Mouse (Mus musculus) liver, adult 2 months (tissue): ENCODE measurements around the gene Srgap1.

Experiments used
- CTCF ChIP-seq: fragments of 200-500 bp; IDR thresholded peaks from 2 replicates; pipeline ENCODE4 v1.5.1; 2011; ENCODE audit warnings: low read depth, low read length, control low read depth
- POLR2A ChIP-seq: fragments of 200-500 bp; IDR thresholded peaks from 2 replicates; pipeline ENCODE4 v1.6.1; 2011; ENCODE audit warnings: low read length, control low read depth; ENCODE audit not compliant: insufficient read depth; ENCODE audit errors: extremely low read depth

DNA sequence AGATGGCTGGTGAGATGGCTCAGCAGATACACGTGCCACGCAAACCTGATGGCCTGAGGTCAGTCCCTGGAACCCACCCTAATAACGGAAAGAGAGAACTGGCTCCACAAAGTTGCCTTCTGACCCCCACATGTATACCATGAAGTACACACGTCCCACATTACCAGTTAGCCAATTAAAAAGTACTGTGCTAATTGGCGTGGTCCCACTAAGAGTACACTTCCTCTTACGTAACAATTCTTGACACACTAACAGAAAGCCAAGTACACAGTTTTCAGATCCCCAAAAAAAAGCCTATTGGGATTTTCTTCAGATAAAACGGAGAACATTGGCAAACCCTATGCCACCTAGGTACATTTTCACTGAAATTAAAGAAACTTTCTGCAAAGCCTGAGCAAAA, 73.8 kb downstream of the Srgap1 start:
- no peak for TF ChIP-seq POLR2A
- TF ChIP-seq CTCF = no peak
